Mouse (Mus musculus) activated CD4-positive, CD25-positive, alpha-beta regulatory T cell, adult 4 months (primary cell): ENCODE data around the gene Med17. TPM values are rescaled to one million over a fixed set of nuclear protein-coding genes. Genes with fewer than 3 reads are reported as not detected.

Source experiments
- ATAC-seq: one replicate; pipeline ENCODE4 v1.8.0; 2017
- polyA plus RNA-seq, 2 experiments: library from polyadenylated mRNA; unstranded; fragments of 100-300 nt; shearing (Covaris generic); gene quantifications; one replicate each; pipeline ENCODE4 v1.2.1; 2017

Gene Med17
- polyA plus RNA-seq, 2 experiments from 2014 or later = 23.7 to 33.2 TPM

DNA sequence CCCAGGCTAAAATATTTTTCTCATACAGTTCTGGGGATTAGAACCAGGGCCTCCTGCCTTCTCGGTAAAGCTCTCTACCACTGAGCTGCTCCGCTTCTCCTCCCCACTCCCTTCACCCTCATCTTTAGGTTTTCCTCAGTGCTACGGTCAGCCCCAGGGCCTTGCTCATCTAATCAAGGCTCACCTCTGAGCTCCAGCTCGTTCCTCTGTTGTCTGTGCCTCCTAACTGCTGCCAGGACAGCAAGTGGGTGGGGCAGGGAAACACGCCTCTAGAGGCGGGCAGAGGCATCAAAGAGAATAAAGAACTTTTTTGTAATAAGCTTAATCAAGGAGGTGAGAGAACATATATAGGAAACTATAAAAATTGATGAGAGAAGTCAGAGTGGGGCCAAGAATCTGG lies 8.1 kb upstream of the Med17 start:
- ATAC-seq = no peak

DNA sequence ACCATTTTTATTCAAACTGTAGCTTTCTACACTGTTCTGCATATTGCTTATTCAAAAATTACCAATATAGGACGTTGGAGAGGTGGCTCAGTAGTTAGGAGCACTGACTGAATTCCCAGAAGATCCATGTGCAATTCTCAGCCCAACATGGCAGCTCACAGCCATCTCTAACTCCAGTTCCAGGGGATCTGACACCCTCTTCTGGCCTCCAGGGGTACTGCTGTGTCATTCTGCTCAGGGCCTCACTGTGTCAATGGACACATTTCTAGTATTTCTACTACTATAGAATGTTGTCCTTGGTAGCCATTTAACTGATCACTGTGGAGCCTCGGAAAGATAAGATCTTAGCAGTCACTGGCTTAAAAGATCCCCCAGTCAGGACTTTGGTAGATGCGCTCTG lies 5.7 kb upstream of the Med17 start:
- ATAC-seq = no peak

DNA sequence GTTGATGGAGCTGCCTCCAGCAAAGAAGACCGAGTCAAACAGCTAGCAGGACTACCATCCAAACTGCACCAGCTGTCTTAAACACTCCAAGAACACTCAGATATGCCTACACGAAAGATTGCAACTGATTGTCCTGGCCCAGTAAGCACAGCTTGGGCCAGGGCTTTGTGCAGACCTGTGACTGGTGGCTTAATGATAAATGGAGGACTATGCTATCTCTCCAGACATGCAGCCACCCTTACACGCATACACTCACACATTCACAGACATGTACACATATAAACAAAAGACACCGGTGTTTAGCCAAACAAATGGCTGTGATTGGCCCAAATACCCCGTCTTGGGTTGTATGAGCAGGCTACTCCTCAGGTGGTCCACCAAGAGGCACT lies 754 bp upstream of the Med17 start:
- no peak for ATAC-seq

DNA sequence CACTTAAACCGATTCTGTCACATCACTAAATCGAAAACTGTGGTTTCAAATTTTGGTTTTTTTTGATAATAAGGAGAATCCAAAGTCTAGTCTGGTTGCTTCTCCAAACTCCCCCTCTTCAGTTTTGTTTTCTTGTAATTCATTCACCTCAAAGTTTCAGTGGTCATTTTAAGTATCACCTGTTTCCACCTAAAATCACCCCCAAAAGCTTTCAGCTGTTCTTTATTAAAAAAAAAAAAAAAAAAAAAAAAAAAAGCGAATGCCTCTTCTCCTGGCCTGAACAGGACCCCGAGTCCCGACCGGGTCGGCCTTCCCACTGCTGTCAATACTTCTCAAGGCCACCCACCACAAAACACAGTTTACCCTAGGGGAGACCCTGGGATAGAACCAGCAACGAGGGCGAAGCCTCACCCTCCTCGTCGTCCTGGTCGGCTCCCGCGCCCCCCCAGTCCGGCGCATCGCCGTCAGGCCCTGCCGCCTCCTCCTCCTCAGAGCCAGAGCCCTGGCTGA lies 537 bp downstream of the Med17 start:
- no peak for ATAC-seq

DNA sequence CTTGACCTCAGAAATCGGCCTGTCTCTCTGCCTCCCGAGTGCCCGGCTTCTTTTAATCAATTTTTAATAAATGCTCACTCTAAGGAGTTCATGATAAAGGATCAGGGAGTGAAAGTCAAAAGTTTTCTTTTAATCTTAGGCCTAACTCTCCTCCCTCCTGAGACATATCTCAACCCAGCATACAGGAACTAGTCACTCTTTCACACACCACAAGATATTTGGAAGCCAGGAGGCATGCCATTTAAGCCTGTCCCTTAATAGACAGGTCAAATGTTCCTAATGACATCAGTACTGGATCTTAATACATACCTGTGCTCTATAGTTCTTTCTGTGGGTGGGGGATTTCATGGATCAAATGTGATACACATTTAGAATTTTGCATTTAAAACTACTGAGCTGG lies 1.4 kb downstream of the Med17 start:
- no peak for ATAC-seq

DNA sequence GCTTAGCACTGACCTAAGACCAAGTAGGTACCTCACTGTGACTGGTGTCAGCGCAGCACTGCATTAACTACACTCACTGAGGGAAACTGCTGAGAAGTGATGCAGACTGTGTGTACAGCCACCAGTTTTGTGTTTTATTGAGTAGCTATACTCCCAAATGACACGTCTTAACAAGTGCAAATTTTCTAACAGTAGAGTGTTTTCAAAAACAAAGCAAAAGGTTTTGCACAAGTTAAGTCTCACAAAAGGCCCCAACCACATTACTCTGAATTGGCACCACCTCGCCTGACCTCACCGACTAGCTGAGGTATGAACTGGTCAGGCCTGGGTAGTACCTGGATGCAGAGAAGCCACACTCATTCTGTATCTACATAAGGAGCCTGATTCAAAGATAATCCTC lies 2.9 kb downstream of the Med17 start:
- no peak for ATAC-seq

DNA sequence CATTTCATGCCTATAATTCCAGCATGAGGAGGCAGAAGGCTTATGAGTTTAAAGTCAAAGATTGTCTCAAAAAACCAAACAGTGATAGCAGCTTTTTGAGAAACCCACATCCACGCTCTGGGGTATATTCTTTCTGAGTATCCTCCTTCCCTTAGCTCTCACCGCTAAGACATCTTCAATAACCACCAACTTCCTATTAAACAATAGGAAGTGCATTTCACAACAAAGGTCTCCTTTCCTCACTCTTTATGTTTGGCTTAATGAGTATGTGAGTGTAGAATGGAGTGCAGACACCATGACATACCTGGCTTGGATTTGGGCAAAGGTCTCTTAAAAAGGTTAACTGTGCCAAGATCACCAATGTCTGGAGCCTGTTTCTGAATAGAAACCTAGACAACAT lies 5.8 kb downstream of the Med17 start:
- no peak for ATAC-seq

DNA sequence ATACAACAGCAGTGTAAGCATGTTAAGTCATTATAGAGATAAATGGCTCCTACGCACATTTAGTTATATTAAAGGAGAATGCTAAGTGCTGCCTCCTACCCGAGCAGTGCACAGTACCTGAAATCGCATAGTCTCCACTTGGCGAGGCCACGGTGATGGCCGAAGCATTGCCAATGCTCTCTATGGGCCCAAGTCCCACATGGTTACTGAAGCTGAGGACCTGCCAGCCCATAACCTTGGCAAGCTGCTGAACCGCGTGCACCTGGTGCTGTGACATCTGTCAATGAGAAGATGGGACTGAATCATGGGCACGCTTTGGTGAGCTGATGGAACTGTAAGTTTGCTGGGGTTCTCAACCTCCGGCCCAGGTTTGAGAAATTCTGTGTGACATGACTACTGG lies 16.2 kb downstream of the Med17 start:
- ATAC-seq = no peak

DNA sequence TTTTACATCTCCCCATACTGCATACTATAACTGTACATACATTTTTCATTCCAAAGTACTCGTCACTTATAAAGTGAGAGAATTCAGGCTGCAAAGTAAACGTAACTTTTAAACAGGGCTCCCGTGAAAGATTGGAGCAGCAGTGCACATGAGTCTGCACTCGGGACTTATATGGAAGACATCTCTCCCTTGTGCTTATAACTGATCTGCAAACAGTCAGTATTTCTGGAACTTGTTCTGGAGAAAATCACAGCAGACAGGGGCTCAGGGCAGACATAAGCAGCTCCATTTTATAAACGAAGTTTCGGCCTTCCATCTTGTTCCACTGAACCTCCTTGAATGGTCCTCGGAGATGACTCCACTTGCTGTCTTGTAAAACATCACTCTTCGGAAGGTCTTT lies 17.8 kb downstream of the Med17 start:
- ATAC-seq = no peak

DNA sequence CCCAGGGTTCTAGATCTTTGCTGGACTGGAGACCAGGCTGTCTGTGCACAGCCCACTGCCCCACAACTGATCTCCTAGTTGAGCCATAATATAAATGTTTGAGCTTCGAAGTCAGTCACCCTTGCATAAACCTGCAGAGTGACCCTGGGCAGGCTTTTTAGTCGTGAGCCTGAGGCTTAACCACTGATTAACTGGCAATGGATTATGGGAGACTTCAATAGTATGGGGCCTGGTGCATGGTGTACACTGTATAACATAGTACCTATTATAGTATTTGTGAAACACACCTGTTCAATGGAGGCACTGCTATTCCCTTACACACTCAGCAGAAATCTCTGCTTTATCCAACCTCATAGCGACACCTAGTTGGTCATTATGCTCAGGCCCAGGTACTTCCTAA lies 23.5 kb downstream of the Med17 start:
- ATAC-seq = no peak

DNA sequence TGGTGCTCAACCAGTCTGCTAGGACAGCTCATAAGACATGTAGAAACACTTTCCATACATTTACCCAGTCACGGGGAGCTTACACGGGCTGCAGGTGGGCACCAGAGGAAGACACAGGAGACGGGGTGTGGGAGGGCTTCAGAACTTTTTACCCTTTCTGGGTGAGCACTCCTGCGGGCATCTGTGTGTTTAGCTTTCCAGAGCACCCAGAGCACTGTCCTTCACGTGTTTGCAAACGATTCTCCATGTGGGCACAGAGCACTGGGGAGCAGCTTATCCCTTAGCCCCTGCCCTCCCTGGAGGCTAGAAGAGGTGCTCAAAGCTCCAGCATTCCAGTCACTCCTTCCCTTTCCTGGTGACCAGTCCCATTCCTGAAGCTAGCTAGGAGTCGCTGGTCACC lies 25.2 kb downstream of the Med17 start:
- ATAC-seq = no peak

DNA sequence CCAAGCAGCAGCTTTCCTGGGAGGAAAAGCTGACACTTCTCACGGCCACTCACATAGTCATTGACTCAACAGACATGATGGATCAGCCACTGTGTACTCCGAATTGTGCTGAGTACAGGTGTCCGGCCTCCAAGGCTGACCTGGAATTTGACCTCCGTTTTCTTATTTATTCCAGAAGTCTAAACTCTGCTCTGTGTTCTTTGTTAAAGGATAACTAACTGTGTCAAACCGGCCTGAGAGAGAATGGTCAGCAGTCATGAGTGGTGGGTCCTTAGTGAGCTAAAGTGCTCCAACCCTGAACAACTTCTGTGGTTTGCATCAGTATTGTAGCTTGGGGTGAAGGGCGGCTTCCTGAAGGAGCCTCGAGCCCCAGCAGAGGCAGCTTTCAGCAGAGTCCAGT lies 27.5 kb downstream of the Med17 start:
- no peak for ATAC-seq

DNA sequence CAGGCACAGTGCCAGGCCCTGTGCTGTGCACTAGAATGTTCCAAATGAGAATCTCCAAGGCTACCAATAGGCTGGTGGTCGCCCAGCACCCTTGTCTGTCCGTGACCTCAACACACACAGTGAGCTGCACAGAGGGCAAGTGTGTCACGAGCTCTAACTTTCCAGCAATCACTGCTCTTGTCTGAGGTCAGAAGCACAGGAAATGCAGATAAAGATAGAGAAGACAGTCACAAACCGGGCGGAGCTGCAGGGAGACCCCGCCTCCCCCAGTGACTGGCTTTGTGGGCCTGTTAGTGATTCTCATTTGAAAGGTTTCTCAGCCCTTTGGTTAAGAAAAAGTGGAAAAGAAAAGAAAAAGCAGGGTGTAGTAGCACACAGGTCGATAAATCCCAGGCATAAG lies 29.4 kb downstream of the Med17 start:
- ATAC-seq = no peak

DNA sequence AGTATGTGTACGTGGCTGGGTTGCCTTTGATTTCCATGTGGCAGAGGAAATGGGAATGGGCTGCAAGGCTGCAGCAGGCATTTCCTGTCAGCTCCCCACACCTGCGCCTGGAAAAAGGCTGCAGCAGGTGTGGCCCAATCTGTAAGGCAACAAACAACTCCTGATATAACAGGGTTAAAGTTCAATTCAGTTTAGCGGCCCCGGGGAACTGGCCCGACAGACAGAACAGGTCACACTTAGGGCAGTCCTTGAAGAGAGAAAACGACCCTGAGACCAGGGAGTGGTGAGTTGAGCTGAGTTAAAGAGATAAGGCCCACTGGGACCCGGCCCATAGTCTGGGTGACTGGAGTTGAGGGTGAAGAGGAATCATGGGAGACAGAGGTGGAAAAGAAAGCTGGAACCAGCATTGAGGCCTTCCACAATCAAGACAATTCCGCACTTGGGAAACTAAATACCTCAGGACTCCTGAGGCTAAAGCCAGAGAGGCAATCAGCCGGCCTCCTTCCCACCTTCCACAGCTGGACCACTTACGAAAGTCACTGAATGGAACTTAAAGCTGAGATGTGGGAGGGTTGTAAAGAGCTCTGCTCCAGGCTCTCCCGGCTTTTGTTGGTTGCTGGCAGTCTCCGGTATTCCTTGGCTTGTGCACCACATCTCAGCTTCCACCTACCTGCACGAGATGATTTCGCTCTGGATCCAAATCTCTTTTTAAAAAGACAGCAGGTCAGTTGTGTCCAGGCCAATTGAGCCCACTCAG lies 34.2 kb downstream of the Med17 start:
- no peak for ATAC-seq

DNA sequence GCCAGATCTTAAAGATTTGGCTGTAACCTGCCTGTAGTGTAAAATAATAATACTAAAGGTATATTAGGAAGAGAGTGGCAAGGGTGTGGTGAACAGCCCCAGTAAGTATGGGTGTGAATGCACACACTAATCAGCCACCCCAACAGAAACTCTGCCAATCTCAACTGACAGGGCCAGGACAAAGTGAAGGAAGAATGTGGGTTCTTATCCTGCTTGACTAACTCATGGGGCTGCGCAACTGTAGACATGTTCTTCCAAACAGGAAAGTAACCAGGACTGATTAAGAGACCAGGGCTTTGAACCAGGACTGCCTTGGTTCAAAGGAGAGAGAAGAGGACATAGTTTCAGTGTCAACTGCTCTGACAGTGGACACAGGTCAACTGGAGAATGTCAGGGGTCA lies 37.6 kb downstream of the Med17 start:
- ATAC-seq = no peak

DNA sequence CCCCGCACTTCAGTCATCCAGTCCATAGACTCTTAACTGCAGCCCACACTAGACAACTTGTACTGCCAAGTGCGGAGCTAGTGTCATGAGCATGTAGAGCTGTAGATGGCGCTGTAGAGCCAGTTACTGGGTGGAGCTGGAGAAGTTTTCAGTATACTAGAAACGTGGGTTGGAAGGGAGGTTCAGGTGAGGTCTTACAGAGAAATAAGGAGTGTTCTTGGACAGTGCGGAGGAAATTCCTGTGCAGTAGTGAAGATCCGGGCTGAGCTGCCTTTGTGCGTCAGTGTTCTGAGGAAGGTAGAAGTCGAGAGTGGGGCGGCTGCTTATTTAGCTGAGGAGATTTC lies 38.2 kb downstream of the Med17 start:
- no peak for ATAC-seq

DNA sequence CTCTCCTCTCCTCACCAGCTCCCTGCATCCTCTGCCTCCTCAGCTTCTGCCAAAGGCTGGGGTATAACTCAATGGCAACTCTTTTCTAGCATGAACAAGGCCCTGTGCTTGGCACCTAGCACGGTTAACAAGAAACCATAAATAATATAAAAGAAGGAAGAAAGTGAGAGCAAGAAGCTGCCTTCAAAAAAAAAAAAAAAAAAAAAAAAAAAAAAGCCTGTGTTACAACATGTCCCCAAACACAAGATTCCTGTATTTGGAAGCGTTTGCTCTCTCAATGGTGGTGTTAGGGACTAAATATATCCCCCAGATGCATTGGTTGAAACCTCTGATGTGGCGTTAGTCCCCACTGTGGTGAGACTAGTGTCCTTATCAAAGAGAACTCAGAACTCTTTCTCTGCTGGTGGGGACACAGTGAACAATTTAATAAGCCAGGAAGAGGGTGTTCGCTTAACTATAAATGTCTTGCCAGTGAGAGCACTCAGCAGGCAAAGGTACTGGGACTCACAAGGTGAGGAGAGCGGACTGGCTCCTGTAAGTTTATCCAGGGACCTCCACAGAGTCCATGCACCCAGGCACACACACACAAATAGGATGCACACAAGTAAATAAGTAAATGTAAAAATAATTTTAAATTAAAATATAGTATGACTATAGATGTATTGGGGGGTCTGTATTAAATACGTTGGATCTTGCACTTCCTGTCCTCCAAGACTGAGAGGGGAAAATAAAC lies 38.7 kb downstream of the Med17 start:
- ATAC-seq = no peak

DNA sequence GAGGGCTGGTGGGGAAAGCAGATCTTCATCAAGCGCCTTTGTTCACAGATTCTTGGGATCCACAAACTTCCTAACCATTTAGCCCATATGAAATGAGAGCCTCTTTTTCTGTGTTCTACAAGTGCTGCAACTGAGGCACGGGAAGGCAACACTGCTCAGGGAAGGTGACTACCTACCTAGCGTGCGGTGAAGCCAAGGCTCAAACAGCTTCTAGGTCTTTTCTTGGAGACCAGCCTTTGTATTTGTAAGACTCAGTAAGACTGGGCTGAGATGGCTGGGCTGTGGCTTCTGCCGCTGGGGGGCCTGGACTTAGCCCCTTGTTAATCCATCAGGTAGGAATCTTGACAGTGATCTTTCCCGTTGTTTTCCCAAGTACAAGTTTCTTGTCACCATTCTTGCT lies 39.7 kb downstream of the Med17 start:
- no peak for ATAC-seq

DNA sequence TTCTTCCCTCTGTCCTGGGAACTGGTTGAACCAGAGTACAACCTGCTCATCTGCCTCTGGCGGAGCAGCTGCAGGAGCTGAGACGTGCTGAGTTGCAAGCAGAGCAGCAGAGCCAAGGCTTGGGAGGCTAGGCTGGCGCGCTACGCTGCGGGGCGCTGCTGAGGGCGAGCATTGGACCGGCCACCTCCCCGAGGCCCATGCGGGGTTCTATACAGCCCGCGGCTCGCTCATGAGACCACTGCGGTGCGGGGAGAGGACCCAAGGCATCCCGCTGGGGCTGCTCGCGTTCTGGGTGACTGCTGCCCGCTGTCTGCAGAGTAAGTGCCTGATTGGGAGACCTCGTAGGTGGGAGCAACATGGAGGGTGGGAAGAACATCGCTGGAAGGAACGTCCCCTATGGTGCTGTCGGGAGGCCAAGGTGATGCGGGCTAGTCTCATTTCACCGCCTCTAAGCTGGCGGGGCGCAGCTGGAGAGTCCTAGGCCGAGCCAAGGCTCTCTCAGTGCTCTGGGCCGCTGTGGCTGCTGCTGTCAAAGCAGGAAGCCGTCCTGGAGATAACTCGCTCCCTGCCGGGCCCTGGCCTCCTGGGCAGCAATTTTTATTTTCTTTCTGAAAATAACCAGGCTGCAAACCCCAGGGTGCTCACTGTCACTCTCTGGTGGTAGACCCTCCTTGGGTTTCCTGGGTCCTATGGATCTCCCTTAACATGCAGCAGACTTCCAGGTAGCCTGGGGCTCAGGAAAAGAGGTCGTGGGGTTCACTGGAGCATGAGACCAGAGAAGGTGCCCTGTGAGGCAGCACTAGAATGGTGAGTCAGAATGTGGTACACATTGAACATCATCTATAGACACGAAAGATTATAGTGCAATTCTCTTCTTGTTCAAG lies 40.4 kb downstream of the Med17 start, which contains the start of gene Vstm5:
Gene Vstm5 (plus strand): TSS at position 4 of the 884 bp plus-strand sequence.
- no peak for ATAC-seq

DNA sequence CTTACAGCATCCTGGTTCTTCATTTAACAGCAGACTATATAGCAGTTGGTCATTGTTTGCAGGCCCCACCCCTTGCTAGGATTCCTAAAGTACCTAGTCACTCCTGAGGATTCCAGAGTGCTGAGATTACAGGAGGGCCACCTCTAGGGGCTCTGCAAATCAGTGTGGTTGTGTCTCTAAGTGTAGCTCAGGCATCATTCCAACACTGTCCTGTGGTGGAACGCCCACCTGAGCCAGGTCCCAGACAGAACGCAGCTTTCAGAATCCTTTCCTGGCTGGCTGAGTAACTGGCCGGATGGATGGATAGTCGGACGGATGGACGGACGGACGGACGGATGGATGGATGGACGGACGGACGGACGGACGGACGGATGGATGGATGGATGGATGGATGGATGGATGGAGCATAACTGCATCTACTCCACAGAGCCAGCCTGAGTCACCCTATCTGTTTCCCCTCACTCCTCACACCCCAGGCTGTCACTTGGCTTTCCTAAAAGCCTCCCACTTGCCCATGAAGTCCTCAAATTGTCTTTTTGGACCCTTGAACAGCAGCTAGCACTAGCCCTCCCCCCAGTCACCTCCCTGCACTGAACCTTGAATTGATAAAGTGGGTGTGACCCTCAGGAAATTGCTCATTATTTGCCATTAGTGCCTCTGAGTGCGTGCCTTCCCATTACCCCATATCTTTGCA lies 41.3 kb downstream of the Med17 start:
- ATAC-seq = no peak

DNA sequence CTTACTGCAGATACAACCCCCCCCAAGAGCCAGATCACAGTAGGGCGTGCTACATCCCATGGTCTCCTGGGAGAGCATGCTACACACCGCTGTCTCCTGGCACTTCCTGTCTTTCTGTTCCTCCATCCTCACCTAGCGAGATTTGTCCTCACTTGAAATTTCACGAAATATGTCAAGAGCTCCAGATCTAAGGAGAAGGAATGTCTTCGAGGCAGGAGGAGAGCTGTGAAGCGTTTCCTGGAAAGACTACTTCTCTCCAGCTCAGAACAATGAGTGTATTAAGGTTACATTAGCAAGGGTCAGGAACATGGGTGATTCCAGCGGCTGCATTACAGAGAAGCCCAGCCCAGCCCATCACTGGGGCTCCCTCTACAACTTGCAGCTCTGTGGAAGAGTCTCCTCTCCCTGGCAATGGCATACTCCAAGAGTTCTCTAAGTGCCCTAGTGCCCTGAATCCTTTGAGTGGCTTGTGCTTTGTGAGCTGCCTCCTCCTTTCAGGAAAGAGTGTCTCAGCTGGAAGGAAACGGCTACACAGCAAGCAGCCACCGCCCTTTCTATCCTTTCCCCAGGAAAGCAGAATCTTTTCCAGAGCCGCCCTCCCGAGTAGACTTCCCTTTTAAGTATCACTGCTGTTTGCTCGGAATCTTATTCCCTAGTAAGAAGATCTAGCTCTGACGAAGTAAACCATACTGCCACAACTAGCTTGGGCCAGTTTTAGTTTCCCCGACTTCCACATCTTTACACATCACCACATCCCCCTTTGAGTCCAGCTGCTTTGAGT lies 42.0 kb downstream of the Med17 start:
- ATAC-seq = no peak

DNA sequence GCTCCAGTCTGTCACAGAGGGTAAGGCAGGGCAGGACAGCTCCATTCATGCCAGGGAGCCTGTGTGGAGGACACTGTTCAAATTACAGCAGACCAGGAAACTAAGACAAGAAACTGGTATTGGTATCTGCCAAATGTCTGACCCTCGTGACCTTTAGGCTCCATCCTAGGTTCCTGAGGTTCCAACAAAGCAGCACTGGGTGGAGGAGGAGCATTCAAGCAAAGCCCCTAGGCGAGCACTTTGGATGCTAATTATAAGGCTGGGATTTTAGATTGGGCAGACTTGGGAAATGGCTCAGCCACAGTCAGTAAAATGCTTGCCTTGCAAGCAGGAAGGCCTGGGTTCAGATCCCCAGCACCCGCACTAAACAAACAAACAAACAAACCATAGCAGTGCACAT lies 43.7 kb downstream of the Med17 start:
- no peak for ATAC-seq
